Mouse (Mus musculus) lung, adult 2 months (tissue): ENCODE measurements around the gene Ntn1.

Source experiments
- CTCF ChIP-seq: fragments of 200-500 bp; IDR thresholded peaks from 2 replicates; pipeline ENCODE4 v1.5.1; 2011; ENCODE audit warnings: mild to moderate bottlenecking, low read length, control low read depth; ENCODE audit not compliant: insufficient read depth
- POLR2A ChIP-seq: fragments of 200-500 bp; IDR thresholded peaks from 2 replicates; pipeline ENCODE4 v1.6.1; 2011; ENCODE audit warnings: low read depth, mild to moderate bottlenecking, control low read depth, low read length, borderline replicate concordance; ENCODE audit errors: extremely low read depth

GRCm38 (mm10) chr11:68159867-68160266 is 240.8 kb downstream of the Ntn1 start:
- TF ChIP-seq POLR2A (no peak), CTCF (no peak)
